Mouse (Mus musculus) spleen, adult 2 months (tissue): Measurements from ENCODE around the gene Sh3glb1.

Source experiments
- CTCF ChIP-seq: fragments of 200-500 bp; IDR thresholded peaks from 2 replicates; pipeline ENCODE4 v1.5.1; 2011; ENCODE audit warnings: mild to moderate bottlenecking, inconsistent platforms; ENCODE audit not compliant: insufficient read depth, insufficient read length, insufficient replicate concordance; ENCODE audit errors: extremely low read depth
- POLR2A ChIP-seq: fragments of 200-500 bp; IDR thresholded peaks from 2 replicates; pipeline ENCODE4 v1.6.1; 2011; ENCODE audit warnings: low read depth, low read length, inconsistent platforms

DNA sequence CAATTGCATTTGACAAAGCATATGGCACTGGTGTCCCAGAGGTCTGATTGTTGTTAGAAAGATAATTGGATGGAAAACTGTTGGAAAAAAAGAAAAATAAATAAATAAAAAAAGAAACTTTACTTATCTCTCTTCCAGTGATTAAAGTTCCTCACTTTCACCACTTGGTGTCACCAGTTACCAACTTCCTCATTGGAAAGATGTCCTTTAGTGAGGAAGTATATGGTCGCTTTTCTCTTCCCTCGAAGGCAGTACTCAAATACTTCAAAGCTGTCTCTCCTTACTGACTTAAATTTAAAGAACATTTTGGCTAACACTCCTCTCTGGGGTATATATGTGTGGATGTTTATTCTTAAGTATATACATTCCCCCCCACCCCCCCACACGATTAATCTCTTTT lies 28.1 kb downstream of the Sh3glb1 start:
- TF ChIP-seq CTCF (no peak), POLR2A (no peak)
